Mouse (Mus musculus) CD8-positive naive resting alpha-beta T cell, adult 57 days (primary cell): ENCODE results near the gene Qtrt2. TPM values are rescaled to one million over a fixed set of nuclear protein-coding genes. Genes with fewer than 3 reads are reported as not detected.

Experiments used
- total RNA-seq: library from RNA; stranded (reverse); gene quantifications from one replicate; pipeline ENCODE4 v1.2.4, GENCODE M21; 2023

Qtrt2 gene
- total RNA-seq = 73.1 TPM

DNA sequence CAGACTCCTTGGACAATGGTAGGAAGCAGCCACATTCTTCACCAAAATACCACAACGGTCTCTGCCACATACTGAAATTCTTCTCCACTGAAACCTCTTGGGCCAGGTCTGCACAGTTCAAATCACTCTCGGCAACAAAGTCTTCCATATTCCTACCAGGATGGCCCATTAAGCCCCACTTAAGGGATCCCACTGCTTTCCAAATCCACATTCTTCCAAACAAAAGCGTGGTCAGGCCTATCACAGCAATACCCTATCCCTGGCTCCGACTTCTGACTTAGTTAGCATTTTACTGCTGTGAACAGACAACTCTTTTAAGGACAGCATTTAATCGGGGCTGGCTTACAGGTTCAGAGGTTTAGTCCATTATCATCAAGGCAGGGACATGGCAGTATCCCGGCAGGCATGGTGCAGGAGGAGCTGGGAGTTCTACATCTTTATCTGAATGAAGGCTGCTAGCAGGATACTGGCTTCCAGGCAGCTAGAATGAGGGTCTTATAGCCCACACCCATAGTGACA is at the start of gene Qtrt2:
Qtrt2 (minus strand) TSS at position 469 of the 519 bp plus-strand sequence.

DNA sequence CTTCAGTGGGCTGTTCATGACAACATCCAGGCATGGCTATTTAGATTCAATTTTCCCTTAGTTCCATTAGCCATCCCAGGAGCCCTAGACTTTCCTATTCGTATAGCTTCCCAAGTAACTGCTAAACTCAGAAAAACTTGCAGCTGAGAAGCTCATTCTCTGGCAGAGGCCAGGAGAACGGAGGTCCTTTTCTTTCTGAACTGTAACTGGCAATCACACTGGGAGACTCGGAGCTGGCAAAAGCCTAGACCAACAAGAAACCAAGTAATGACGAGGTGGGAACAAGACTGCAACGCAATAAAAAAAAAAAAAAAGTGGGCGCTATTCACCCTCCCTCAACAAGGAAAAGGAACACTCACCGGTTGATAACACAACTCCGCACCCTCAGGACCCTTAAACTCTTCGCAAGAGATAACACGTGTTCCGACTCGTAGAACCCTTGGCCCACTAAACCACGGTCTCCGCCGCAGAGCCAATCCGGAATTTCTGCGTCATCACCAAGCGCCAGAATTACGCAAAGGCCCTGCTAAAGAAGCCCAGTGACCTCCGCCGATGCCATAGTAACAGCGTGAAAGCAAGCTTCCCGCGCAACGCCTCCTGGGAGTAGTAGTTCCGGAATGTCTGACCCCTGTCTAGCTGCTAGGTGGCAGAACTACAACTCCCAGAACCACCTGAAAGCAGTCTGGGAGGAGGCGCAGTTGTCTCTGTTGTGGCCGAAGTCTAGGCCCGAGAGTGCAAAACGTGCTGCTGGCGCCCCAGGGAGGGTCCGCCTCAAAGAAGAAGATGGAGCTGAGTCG is 37.2 kb downstream of the Qtrt2 start, which contains the start of gene Ccdc191:
Ccdc191 (plus strand) TSS at position 593 of the 797 bp plus-strand sequence.

Other genes with a start within 250 kb of the Qtrt2 start
- not detected for gene Drd3, start 172.8 kb downstream of the Qtrt2 start, total RNA-seq
- gene Ccdc191, start 37.0 kb downstream of the Qtrt2 start, total RNA-seq = 14.5 TPM
- 3.6 TPM for gene Zdhhc23, start 53.0 kb upstream of the Qtrt2 start, total RNA-seq
- 3.2 TPM for gene Gramd1c, start 136.5 kb upstream of the Qtrt2 start, total RNA-seq
- 31.3 TPM for gene Atp6v1a, start 212.9 kb upstream of the Qtrt2 start, total RNA-seq
- gene Naa50, start 213.0 kb upstream of the Qtrt2 start, total RNA-seq = 32.5 TPM
- 23.4 TPM for gene Usf3, start 246.4 kb upstream of the Qtrt2 start, total RNA-seq